Mouse (Mus musculus): Measurements from ENCODE around the gene Atp6v1e1. TPM values are rescaled to one million over a fixed set of nuclear protein-coding genes. Genes with fewer than 3 reads are reported as not detected.

The Atp6v1e1 gene
- polyA plus RNA-seq, 1 experiment from 2014 or later: 255 TPM

DNA sequence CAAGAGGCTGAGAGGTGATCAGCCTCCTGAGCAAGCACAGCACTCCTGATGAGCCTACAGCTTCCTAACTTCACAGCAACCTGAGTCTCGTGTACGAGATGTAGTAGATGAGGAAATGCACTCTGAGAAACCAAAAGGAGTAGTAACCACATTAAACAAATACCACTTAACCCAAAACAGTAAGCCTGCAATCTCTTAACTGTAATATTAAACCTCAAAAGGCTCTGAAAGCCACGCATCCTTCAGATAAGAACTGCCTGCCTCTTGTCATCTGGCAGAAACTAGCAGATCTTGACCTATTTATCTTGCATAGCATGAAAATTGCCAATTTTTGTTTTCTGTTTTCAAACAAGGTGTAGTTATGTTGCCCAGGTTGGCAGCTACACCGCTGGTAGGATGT, 23.7 kb downstream of the Atp6v1e1 start:
- H3K4me2 ChIP-seq (ENCODE audit: low read length): no peak overlapping the region
- no peak for DNase-seq (ENCODE audit: low spot score)
- H3K27ac ChIP-seq (ENCODE audit: low read depth, low read length): no peak overlapping the region
- no peaks in the 10 kb centered on the region for H3K27me3 ChIP-seq (replicated peaks; ENCODE audit: control insufficient read depth, insufficient read depth, low read length)
- no peaks in the 10 kb centered on the region for H3K9me3 ChIP-seq (replicated peaks; ENCODE audit: control insufficient read depth, low read length)
- H3K4me1 ChIP-seq (ENCODE audit: control insufficient read depth, insufficient read depth, low read length): no peaks in the 10 kb centered on the region
- no peak for ATAC-seq
- peaks cover 99% of the 10 kb centered on the region for H3K36me3 ChIP-seq (ENCODE audit: control insufficient read depth, insufficient read depth, low read length)
- H3K9ac ChIP-seq (ENCODE audit: low read length): no peak overlapping the region
- no peak overlapping the region for H3K4me3 ChIP-seq (ENCODE audit: low read depth, low read length)
- 91% methylated on average over 4 of the region's 4 CpGs for WGBS

- Histone ChIP-seq H3K9ac (ENCODE audit: low read length) (no peak overlapping the region), H3K27ac (ENCODE audit: low read depth, low read length) (no peak overlapping the region), H3K27me3 (replicated peaks; ENCODE audit: control insufficient read depth, insufficient read depth, low read length) (no peaks in the 10 kb centered on the region), H3K4me1 (ENCODE audit: control insufficient read depth, insufficient read depth, low read length) (no peaks in the 10 kb centered on the region), H3K36me3 (ENCODE audit: control insufficient read depth, insufficient read depth, low read length) (peaks cover 99% of the 10 kb centered on the region), H3K4me2 (ENCODE audit: low read length) (no peak overlapping the region), H3K9me3 (replicated peaks; ENCODE audit: control insufficient read depth, low read length) (no peaks in the 10 kb centered on the region), H3K4me3 (ENCODE audit: low read depth, low read length) (no peak overlapping the region)
- no peak for ATAC-seq
- DNase-seq (ENCODE audit: low spot score): no peak
- WGBS: 88% methylated on average over 7 of the region's 7 CpGs
Measured at GRCm38 (mm10) chr6:120798019-120798418, 24.6 kb downstream of the Atp6v1e1 start.

DNA sequence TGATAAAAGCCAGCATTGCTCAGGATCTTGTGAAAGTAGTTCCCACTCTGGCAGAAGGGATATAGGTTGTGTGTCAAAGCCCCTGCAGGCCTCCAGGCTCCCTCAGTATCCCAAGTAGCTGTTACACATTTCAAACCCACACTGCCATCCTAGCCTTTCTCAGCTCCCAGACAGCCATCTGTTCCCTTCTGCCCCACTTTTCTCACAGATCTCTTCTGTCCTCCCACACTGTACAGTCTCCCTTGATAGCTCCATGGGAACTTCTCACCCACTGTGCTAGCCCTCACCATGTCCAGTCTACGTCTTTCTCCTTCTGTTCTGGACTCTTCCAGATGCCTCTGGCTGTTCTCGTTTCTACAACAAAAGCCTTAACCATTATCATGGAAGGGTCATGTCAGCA, 26.5 kb downstream of the Atp6v1e1 start:
- WGBS: 85% methylated on average over 2 of the region's 2 CpGs
- no peaks in the 10 kb centered on the region for H3K27me3 ChIP-seq (replicated peaks; ENCODE audit: control insufficient read depth, insufficient read depth, low read length)
- no peaks in the 10 kb centered on the region for H3K4me1 ChIP-seq (ENCODE audit: control insufficient read depth, insufficient read depth, low read length)
- ATAC-seq: no peak
- H3K9ac ChIP-seq (ENCODE audit: low read length): no peak overlapping the region
- H3K27ac ChIP-seq (ENCODE audit: low read depth, low read length): no peak overlapping the region
- H3K4me3 ChIP-seq (ENCODE audit: low read depth, low read length): no peak overlapping the region
- DNase-seq (ENCODE audit: low spot score): no peak
- peaks cover 95% of the 10 kb centered on the region for H3K36me3 ChIP-seq (ENCODE audit: control insufficient read depth, insufficient read depth, low read length)
- H3K4me2 ChIP-seq (ENCODE audit: low read length): no peak overlapping the region
- H3K9me3 ChIP-seq (replicated peaks; ENCODE audit: control insufficient read depth, low read length): no peaks in the 10 kb centered on the region

- Histone ChIP-seq H3K9me3 (replicated peaks; ENCODE audit: control insufficient read depth, low read length) (no peaks in the 10 kb centered on the region), H3K4me2 (ENCODE audit: low read length) (no peak overlapping the region), H3K4me3 (ENCODE audit: low read depth, low read length) (no peak overlapping the region), H3K9ac (ENCODE audit: low read length) (no peak overlapping the region), H3K27ac (ENCODE audit: low read depth, low read length) (no peak overlapping the region), H3K36me3 (ENCODE audit: control insufficient read depth, insufficient read depth, low read length) (peaks cover 90% of the 10 kb centered on the region), H3K4me1 (ENCODE audit: control insufficient read depth, insufficient read depth, low read length) (no peaks in the 10 kb centered on the region), H3K27me3 (replicated peaks; ENCODE audit: control insufficient read depth, insufficient read depth, low read length) (no peaks in the 10 kb centered on the region)
- 92% methylated on average over 5 of the region's 5 CpGs for WGBS
- no peak for ATAC-seq
- no peak for DNase-seq (ENCODE audit: low spot score)
Measured at GRCm38 (mm10) chr6:120795422-120796086, 27.0 kb downstream of the Atp6v1e1 start.

GRCm38 (mm10) chr6:120792947-120793346, 29.6 kb downstream of the Atp6v1e1 start:
- no peaks in the 10 kb centered on the region for H3K9me3 ChIP-seq (replicated peaks; ENCODE audit: control insufficient read depth, low read length)
- H3K4me1 ChIP-seq (ENCODE audit: control insufficient read depth, insufficient read depth, low read length): no peaks in the 10 kb centered on the region
- ATAC-seq (no peak), DNase-seq (ENCODE audit: low spot score) (peak; percentile 35)
- no peak overlapping the region for H3K27ac ChIP-seq (ENCODE audit: low read depth, low read length)
- peaks cover 67% of the 10 kb centered on the region for H3K36me3 ChIP-seq (ENCODE audit: control insufficient read depth, insufficient read depth, low read length)
- WGBS: 85% methylated on average over 8 of the region's 8 CpGs
- H3K9ac ChIP-seq (ENCODE audit: low read length): no peak overlapping the region
- no peaks in the 10 kb centered on the region for H3K27me3 ChIP-seq (replicated peaks; ENCODE audit: control insufficient read depth, insufficient read depth, low read length)
- no peak overlapping the region for H3K4me2 ChIP-seq (ENCODE audit: low read length)
- H3K4me3 ChIP-seq (ENCODE audit: low read depth, low read length): no peak overlapping the region

- Histone ChIP-seq H3K36me3 (ENCODE audit: control insufficient read depth, insufficient read depth, low read length) (peaks cover 45% of the 10 kb centered on the region), H3K27ac (ENCODE audit: low read depth, low read length) (no peak overlapping the region), H3K4me2 (ENCODE audit: low read length) (no peak overlapping the region), H3K27me3 (replicated peaks; ENCODE audit: control insufficient read depth, insufficient read depth, low read length) (no peaks in the 10 kb centered on the region), H3K9ac (ENCODE audit: low read length) (no peak overlapping the region), H3K4me3 (ENCODE audit: low read depth, low read length) (no peak overlapping the region), H3K4me1 (ENCODE audit: control insufficient read depth, insufficient read depth, low read length) (no peaks in the 10 kb centered on the region), H3K9me3 (replicated peaks; ENCODE audit: control insufficient read depth, low read length) (no peaks in the 10 kb centered on the region)
- DNase-seq (ENCODE audit: low spot score) (no peak), ATAC-seq (no peak)
- 77% methylated on average over 5 of the region's 5 CpGs for WGBS
Measured at GRCm38 (mm10) chr6:120790717-120791116, 31.9 kb downstream of the Atp6v1e1 start.

DNA sequence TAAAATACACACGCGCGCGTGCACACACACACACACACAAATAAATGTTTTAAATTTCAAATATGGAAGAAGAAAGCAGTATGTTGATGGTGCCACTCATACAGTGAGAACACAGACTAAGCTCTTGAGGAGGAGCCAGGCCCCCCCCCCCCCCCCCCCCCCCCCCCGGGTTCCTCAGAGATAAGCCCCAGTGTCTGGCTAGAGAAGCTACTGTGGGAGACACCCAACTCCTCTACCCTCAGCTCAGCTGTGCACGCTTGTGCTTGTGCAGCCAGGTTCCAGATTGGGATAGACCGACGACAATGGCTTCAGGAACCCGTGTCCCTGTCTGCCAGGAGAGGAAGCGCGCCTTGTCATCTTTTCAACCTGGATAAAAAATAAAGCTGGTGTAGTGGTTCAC, 32.4 kb downstream of the Atp6v1e1 start:
- no peaks in the 10 kb centered on the region for H3K9me3 ChIP-seq (replicated peaks; ENCODE audit: control insufficient read depth, low read length)
- no peak overlapping the region for H3K4me2 ChIP-seq (ENCODE audit: low read length)
- no peak overlapping the region for H3K4me3 ChIP-seq (ENCODE audit: low read depth, low read length)
- no peaks in the 10 kb centered on the region for H3K27me3 ChIP-seq (replicated peaks; ENCODE audit: control insufficient read depth, insufficient read depth, low read length)
- peaks cover 39% of the 10 kb centered on the region for H3K36me3 ChIP-seq (ENCODE audit: control insufficient read depth, insufficient read depth, low read length)
- no peak overlapping the region for H3K27ac ChIP-seq (ENCODE audit: low read depth, low read length)
- WGBS: 92% methylated on average over 10 of the region's 11 CpGs
- DNase-seq (ENCODE audit: low spot score): no peak
- no peaks in the 10 kb centered on the region for H3K4me1 ChIP-seq (ENCODE audit: control insufficient read depth, insufficient read depth, low read length)
- no peak overlapping the region for H3K9ac ChIP-seq (ENCODE audit: low read length)
- 0 out of 2 replicates have a peak, but pooled peaks have one; percentile 16 for ATAC-seq

DNA sequence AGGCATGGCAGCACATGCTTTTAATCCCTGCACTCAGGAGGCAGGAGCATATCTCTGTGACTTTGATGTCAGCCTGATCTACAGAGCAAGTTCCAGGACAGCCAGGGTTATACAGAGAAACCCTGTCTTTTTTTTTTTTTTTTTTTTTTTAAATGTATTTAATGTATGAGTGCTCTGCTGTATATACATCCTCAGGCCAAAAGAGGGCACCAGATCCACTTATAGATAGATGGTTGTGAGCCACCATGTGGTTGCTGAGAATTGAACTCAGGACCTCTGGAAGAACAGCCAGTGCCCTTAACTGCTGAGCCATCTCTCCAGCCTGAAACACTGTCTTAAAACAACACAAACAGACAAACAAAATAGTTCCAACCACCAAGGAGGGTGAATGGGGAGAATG, 33.7 kb downstream of the Atp6v1e1 start:
- H3K27ac ChIP-seq (ENCODE audit: low read depth, low read length): no peak overlapping the region
- ATAC-seq (no peak), DNase-seq (ENCODE audit: low spot score) (peak; percentile 37)
- peaks cover 2% of the 10 kb centered on the region; the same call in 1 of the 2 replicates for H3K4me1 ChIP-seq (ENCODE audit: control insufficient read depth, insufficient read depth, low read length)
- no peaks in the 10 kb centered on the region for H3K9me3 ChIP-seq (replicated peaks; ENCODE audit: control insufficient read depth, low read length)
- H3K4me3 ChIP-seq (ENCODE audit: low read depth, low read length): no peak overlapping the region
- peaks cover 27% of the 10 kb centered on the region for H3K36me3 ChIP-seq (ENCODE audit: control insufficient read depth, insufficient read depth, low read length)
- no peaks in the 10 kb centered on the region for H3K27me3 ChIP-seq (replicated peaks; ENCODE audit: control insufficient read depth, insufficient read depth, low read length)
- no peak overlapping the region for H3K9ac ChIP-seq (ENCODE audit: low read length)
- no peak overlapping the region for H3K4me2 ChIP-seq (ENCODE audit: low read length)

GRCm38 (mm10) chr6:120788068-120788607, 34.5 kb downstream of the Atp6v1e1 start:
- Histone ChIP-seq H3K9ac (ENCODE audit: low read length) (no peak overlapping the region), H3K27ac (ENCODE audit: low read depth, low read length) (no peak overlapping the region), H3K9me3 (replicated peaks; ENCODE audit: control insufficient read depth, low read length) (no peaks in the 10 kb centered on the region), H3K36me3 (ENCODE audit: control insufficient read depth, insufficient read depth, low read length) (peaks cover 19% of the 10 kb centered on the region), H3K4me2 (ENCODE audit: low read length) (no peak overlapping the region), H3K27me3 (replicated peaks; ENCODE audit: control insufficient read depth, insufficient read depth, low read length) (no peaks in the 10 kb centered on the region), H3K4me3 (ENCODE audit: low read depth, low read length) (no peak overlapping the region), H3K4me1 (ENCODE audit: control insufficient read depth, insufficient read depth, low read length) (peaks cover 2% of the 10 kb centered on the region; the same call in 1 of the 2 replicates)
- 93% methylated on average over 5 of the region's 5 CpGs for WGBS
- ATAC-seq (no peak), DNase-seq (ENCODE audit: low spot score) (no peak)
